Mouse (Mus musculus) heart, embryonic 10.5 days (tissue): ENCODE data around the gene Tns1. TPM values are rescaled to one million over a fixed set of nuclear protein-coding genes. Genes with fewer than 3 reads are reported as not detected.

Experiments
- DNase-seq: peaks from one replicate; pipeline ENCODE4 v3.0.0-alpha.2; 2017; ENCODE audit warnings: low spot score
- H3K27ac ChIP-seq: fragments of 300-500 bp; sonication (generic); 2 replicates; pipeline ENCODE4 v1.5.1; 2016; ENCODE audit warnings: mild to moderate bottlenecking
- H3K27me3 ChIP-seq: fragments of 300-500 bp; sonication (generic); 2 replicates; pipeline ENCODE4 v1.6.1; 2016; ENCODE audit warnings: mild to moderate bottlenecking; ENCODE audit not compliant: poor library complexity, insufficient read depth, severe bottlenecking
- H3K36me3 ChIP-seq: fragments of 300-500 bp; sonication (generic); 2 replicates; pipeline ENCODE4 v1.6.1; 2016; ENCODE audit warnings: mild to moderate bottlenecking, moderate library complexity
- H3K4me1 ChIP-seq: fragments of 300-500 bp; sonication (generic); 2 replicates; pipeline ENCODE4 v1.6.1; 2016; ENCODE audit warnings: mild to moderate bottlenecking
- H3K4me3 ChIP-seq: fragments of 300-500 bp; sonication (generic); 2 replicates; pipeline ENCODE4 v1.5.1; 2016; ENCODE audit warnings: mild to moderate bottlenecking, moderate library complexity
- H3K9me3 ChIP-seq: fragments of 300-500 bp; sonication (generic); 2 replicates; pipeline ENCODE4 v1.6.1; 2016; ENCODE audit warnings: mild to moderate bottlenecking, moderate library complexity
- WGBS: fragments of 180-500 bp; shearing (Covaris S2); methylation state at CpG from one replicate; pipeline ENCODE4 v1.1.7; 2016; 5-methylcytosine and 5-hydroxymethylcytosine counted together
- polyA plus RNA-seq: library from polyadenylated mRNA; unstranded; fragments of >200 nt; fragmentation: Nextera tagmentation; extraction: Ambion mirVana; gene quantifications from 2 replicates; pipeline ENCODE4 v1.2.1, GENCODE M21; 2016

Tns1 gene
- polyA plus RNA-seq, 1 experiment from 2014 or later: 49.8 TPM

DNA sequence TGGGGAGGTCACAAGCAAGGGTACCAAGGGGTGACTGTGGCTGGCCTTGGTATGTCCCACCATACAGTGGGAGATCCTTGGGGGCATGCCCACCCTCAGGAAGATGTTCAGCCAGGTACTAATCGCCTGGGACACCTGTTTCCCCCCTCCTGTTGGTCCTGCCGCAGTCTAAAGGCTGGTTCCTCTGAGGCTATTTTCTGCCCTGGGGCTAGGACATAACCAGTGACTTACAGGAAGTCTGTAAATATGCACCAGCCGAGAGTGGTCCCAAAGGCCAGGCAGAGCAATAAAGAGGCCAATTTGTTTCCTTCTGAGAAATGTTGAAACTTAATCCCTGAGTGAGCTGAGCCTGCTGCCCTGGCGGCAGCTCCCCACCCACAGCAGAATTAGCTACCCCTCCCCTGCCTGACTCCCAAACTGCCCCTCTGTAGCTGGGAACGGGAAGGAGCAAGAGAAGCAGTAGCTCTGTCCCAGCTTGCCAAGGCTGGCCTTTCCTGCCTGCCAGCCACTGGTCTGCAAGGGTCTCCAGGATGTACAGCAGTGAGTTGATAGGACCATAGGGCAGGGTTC, 154.0 kb downstream of the Tns1 start:
- Histone ChIP-seq H3K4me3 (no peak overlapping the region), H3K27me3 (no peaks in the 10 kb centered on the region), H3K36me3 (peaks cover 21% of the 10 kb centered on the region), H3K4me1 (peaks cover 89% of the 10 kb centered on the region), H3K9me3 (no peaks in the 10 kb centered on the region), H3K27ac (peak overlapping the region; percentile 72)
- DNase-seq: no peak
- WGBS: 18% methylated on average over 5 of the region's 5 CpGs

DNA sequence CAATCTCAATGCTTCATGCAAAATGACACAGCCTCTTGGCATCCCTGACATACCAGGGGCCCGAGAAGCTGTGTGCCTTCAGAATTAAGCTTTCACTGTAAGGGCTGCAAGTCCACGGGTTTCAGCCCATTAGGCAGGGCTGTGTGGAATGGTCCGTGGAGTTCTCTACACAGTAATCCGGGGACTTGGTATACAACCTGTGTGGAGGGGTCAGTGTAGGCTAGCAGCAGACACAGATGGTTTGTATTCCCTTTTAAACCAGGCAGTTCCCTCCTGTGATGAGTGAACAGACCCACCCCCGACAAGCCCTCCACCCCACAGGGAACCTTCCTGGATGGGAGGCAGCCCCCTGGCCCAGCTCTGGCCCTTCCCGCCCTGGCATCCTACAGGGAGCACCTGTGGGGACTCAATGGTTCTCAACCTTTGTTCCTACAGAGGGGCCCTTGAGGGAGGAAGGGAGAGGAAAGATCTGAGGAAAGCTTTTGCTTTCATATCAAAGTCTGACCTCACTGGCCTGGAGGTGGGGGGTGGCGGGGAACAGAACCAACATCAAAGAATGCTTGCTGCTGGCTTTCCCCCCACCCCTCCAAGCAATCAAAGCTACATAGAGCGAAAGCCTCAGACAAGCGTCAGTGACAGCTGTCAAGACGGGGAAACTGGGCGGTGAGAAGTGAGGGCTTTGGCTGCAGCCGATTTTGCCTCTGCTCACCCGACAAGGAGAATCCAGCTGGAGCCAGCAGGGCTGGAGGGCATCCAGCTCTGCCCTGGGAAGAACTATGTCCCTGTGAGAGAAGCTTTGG, 155.3 kb downstream of the Tns1 start:
- Histone ChIP-seq H3K36me3 (peaks cover 15% of the 10 kb centered on the region; the same call in 1 of the 2 replicates), H3K9me3 (no peaks in the 10 kb centered on the region), H3K27ac (peak overlapping the region; percentile 78), H3K4me3 (peak overlapping the region; percentile 20; the same call in 1 of the 2 replicates), H3K4me1 (peaks cover 84% of the 10 kb centered on the region), H3K27me3 (no peaks in the 10 kb centered on the region)
- peak; percentile 90 for DNase-seq
- WGBS: 10% methylated on average over 13 of the region's 13 CpGs

DNA sequence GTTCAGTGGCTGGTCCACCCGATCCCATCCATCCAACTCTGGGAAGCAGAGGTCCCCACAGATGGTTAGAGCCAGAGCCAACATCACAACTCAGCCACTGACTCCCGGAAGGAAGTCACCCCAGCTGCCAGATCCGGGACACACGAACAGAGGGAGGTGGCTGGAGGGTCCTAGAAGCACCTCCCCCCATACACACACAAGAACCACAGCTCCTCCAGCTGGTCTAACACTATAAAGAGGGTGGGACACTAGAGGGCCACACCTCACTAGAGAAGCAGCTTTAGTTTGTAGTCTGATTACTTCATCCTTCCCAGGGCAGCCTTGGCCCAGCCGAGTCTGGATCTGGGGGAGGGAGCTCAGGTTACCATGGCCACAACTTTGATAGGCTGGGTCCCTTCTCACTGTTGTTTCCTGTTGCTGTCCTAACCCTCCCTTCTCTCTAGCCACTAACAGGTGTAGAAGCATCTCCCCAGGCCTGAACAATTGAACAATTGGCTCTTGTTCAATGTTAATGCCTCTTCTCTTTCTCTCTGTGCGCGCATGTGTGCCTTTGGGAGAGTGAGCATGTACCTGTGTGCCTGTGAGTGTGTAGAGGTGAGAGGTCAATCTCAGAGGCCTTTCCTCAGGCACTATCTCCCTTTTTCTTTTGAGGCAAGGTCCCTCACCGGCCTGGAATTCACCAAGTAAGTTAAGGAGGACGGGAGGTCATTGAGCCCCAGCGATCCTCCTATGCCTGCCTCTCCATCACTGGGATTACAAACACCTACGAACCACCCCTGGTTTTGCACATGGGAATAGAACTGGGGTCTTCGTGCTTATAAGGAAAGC, 157.6 kb downstream of the Tns1 start:
- Histone ChIP-seq H3K4me1 (peaks cover 84% of the 10 kb centered on the region), H3K4me3 (no peak overlapping the region), H3K9me3 (no peaks in the 10 kb centered on the region), H3K36me3 (peaks cover 4% of the 10 kb centered on the region; the same call in 1 of the 2 replicates), H3K27me3 (no peaks in the 10 kb centered on the region), H3K27ac (peak overlapping the region; percentile 78)
- 58% methylated on average over 12 of the region's 12 CpGs for WGBS
- DNase-seq: no peak

DNA sequence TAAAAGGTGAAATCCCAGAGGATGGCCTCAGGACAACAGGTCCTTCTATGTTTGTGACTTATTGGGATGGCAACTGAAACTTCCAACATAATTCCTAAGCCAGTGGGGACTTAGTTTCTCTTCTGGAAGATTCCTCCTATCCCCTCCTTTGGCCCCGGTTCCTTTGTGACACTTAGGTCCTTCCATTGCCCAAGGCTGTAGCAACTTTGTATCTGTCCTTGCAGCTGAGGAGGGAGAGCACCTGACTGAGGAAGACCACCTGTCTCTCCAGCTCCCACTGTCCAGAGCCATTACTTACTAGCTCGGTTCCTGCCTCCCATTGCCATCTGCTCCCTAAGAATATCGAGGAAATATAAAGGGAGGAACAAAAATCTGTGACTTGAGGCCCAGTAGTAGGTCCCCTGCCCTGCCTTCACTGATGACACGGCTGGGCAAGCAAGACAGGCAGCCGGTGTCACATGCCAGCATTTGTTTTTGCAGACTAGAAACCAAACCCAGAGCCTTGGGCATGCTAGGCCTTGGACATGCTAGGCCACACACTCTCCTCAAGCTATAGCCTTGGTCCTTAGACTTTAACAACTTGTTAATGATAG, 160.0 kb downstream of the Tns1 start:
- no peak for DNase-seq
- no peaks in the 10 kb centered on the region; the same call in 1 of the 2 replicates for H3K36me3 ChIP-seq
- H3K4me3 ChIP-seq: no peak overlapping the region
- no peaks in the 10 kb centered on the region for H3K27me3 ChIP-seq
- H3K4me1 ChIP-seq: peaks cover 92% of the 10 kb centered on the region
- 80% methylated on average over 5 of the region's 5 CpGs for WGBS
- H3K27ac ChIP-seq: peak overlapping the region; percentile 87
- H3K9me3 ChIP-seq: no peaks in the 10 kb centered on the region

DNA sequence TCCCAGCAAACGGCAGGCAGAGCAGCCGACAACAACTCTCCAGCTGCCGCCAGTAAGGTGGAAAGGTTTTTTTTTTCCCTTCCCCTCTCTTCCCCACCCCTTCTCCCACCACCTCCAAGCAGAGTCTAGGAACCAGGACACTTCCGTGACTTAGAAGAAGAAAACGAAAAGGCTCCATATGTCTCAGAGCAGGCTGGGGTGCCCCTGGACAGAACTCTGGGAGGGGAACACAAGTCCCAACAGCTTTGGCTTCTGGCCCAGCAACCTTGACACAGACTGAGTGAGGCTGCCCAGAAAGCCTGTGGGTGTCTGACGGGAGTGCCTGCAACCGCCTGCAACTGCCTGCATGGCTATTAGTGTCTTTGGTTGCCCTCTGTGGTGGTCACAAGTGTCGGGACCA, 160.6 kb downstream of the Tns1 start:
- Histone ChIP-seq H3K36me3 (no peaks in the 10 kb centered on the region; the same call in 1 of the 2 replicates), H3K4me3 (peak overlapping the region; percentile 56; the same call in 1 of the 2 replicates), H3K4me1 (peaks cover 92% of the 10 kb centered on the region), H3K27me3 (no peaks in the 10 kb centered on the region), H3K27ac (peak overlapping the region; percentile 87), H3K9me3 (no peaks in the 10 kb centered on the region)
- DNase-seq: no peak
- WGBS: 20% methylated on average over 8 of the region's 8 CpGs

DNA sequence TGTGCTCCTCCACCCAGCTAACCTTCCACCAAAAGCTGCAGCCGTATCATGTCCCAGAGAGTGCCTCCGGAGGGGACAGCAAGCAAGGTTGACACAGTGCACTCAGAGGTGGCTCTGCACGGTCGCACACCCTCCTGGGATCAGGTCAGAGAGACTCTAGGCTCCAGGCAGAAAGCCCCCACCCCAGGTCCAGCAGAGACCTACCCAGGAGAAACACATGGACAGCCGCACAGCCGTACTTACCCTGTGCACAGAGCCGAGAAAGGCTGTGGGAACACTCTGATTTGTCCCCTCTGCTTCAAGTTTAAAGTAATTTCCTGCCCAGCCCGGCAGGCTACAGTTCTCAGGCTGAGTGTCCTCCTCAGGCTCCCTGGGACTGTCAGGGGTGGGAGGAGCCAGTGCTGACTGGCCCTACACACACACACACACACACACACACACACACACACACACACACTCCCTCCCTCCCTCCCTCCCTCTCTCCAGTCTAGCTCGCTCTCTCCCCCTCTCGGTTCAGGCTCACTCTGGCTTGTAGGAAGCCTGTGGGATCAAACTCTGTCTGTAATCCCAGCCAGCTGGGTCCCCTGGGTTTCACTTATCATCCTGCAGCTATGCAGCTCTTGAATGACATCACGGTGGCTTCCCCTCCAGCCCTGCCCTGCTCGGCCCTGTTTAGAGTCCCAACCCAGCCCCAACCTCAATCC, 161.4 kb downstream of the Tns1 start:
- Histone ChIP-seq H3K27me3 (no peaks in the 10 kb centered on the region), H3K27ac (peak overlapping the region; percentile 87), H3K4me3 (peak overlapping the region; percentile 56), H3K4me1 (peaks cover 92% of the 10 kb centered on the region), H3K9me3 (no peaks in the 10 kb centered on the region), H3K36me3 (no peaks in the 10 kb centered on the region)
- WGBS: 4% methylated on average over 12 of the region's 12 CpGs
- peak; percentile 95 for DNase-seq

DNA sequence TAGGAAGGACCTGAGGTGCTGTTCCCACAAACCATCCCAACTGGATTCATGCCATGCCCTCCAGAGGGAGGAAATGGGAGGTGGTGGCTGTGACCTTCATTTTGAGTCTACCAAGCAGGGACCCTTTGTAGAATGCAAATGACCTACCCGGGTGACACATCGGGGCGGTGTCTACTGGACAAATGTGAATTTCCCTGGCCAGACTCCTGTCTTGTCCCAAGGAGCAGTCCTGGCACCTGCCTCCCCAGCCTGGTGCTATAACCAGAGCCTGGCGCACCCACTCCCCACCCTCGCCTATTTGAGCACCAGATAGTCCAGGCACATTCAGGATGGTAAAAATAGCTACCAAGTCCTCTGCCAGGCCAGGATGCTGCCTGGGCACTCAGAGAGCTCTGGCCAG, 162.2 kb downstream of the Tns1 start:
- H3K4me3 ChIP-seq: peak overlapping the region; percentile 56

DNA sequence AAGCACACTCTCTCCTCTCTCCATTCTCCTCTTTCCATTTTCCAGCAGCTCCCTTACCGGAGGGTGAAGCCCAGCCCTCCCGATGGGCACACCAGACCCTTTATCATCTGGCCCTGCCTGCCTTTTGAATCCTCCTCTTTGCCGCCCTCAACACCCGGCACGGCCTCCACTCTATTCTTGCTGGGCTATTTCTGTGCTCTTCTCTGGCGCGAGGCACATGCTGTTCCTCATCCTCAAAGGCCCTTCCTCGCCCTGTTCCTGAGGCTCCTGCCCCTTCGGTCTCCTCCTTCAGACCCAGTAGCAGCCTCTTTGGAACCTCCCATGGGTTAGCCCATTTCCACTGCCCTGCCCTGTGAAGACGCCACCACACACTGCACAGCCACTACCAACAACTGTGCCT, 164.5 kb downstream of the Tns1 start:
- peak overlapping the region; percentile 19; the same call in 1 of the 2 replicates for H3K4me3 ChIP-seq
- H3K27me3 ChIP-seq: no peaks in the 10 kb centered on the region
- no peak for DNase-seq
- peak overlapping the region; percentile 73; the same call in 1 of the 2 replicates for H3K27ac ChIP-seq
- peaks cover 100% of the 10 kb centered on the region for H3K4me1 ChIP-seq
- H3K9me3 ChIP-seq: no peaks in the 10 kb centered on the region
- no peaks in the 10 kb centered on the region for H3K36me3 ChIP-seq
- WGBS: 61% methylated on average over 10 of the region's 10 CpGs

More for the DNA sequence above, 162.2 kb downstream of the Tns1 start:
- Histone ChIP-seq H3K27me3 (no peaks in the 10 kb centered on the region), H3K36me3 (no peaks in the 10 kb centered on the region), H3K27ac (peak overlapping the region; percentile 87), H3K9me3 (no peaks in the 10 kb centered on the region), H3K4me1 (peaks cover 92% of the 10 kb centered on the region)
- 67% methylated on average over 5 of the region's 5 CpGs for WGBS
- DNase-seq: no peak

DNA sequence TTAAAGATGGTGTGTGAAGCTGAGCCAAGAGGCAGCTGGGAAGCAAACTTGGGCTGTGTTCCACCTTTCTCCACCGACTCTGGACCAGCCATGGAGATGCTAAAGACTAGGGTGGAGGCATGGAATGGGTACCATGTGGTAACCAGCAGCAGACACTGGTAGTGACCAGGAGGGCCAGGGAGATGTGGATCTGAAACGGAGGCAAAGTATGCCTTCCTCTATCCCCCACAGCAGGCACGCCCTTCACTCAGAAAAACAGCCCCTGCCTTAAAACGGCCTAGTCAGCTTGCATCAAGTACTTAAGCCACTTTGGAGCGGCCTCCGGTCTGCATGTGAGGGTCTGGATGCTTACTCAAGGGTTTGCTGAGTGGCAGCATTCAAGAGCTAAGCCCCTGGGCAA, 164.9 kb downstream of the Tns1 start:
- 65% methylated on average over 6 of the region's 6 CpGs for WGBS
- no peaks in the 10 kb centered on the region for H3K9me3 ChIP-seq
- H3K36me3 ChIP-seq: no peaks in the 10 kb centered on the region
- H3K27me3 ChIP-seq: no peaks in the 10 kb centered on the region
- DNase-seq: no peak
- no peak overlapping the region for H3K4me3 ChIP-seq
- peak overlapping the region; percentile 73; the same call in 1 of the 2 replicates for H3K27ac ChIP-seq
- peaks cover 100% of the 10 kb centered on the region for H3K4me1 ChIP-seq

DNA sequence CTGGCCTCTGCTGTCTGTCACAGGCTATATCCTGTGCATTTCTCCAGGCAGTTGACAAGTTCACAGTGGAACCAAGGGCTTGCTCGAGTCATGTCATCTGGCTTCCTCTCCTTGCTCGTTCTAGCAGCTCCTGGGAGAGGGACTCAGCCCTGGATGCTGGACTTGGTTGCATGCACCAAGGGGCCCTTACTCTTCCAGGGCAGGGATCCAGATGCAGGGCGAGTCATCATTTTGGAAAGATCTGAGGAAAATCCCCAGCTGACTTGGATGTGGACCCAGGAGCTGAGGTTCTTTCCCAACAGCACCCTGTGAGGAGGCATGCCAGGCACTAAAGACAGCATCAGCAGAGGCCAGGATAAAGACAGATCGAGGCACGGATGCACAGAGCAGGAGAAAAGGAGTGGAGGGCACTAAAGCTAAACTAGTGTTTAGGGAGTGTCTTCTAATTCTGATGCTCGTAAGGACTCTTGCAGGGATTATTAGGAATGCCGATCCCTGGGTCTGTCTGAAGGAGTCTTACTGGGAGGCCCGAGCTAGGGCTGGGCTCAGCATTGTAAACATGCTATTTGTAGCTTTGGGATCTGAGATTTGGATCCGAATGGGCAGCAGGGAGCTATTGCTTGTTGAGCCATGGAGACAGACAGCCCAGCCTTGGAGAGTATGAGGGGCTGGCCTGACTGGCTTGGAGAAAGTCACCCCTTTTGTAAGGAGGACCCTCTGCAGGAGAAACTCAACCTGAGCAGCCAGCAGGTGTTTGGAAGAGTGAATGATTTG, 165.9 kb downstream of the Tns1 start:
- peaks cover 8% of the 10 kb centered on the region for H3K36me3 ChIP-seq
- peaks cover 99% of the 10 kb centered on the region for H3K4me1 ChIP-seq
- no peaks in the 10 kb centered on the region for H3K9me3 ChIP-seq
- H3K4me3 ChIP-seq: no peak overlapping the region
- H3K27ac ChIP-seq: peak overlapping the region; percentile 73
- WGBS: 40% methylated on average over 9 of the region's 9 CpGs
- peaks cover 7% of the 10 kb centered on the region for H3K27me3 ChIP-seq
- DNase-seq: no peak

DNA sequence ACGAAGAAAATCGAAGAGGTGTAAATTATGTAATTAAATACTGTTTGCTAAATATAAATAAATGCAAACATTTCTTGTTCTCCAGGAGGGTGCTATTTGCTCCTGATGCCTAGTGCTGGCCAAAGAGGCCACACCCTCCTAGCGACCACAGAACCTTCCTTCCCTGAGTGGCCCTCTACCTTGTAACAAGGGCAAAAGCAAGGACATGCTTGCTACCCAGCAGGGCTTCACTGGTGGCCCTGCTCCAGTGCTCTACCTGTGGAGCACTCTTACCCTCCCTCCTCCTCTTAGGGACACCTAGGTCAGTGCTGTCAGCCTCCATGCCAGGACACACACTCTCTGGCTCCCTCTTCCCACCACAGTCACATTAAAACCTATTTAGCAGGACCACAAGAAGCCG, 166.8 kb downstream of the Tns1 start:
- Histone ChIP-seq H3K27ac (peak overlapping the region; percentile 73; the same call in 1 of the 2 replicates), H3K4me1 (peaks cover 99% of the 10 kb centered on the region), H3K4me3 (no peak overlapping the region), H3K36me3 (peaks cover 18% of the 10 kb centered on the region), H3K9me3 (no peaks in the 10 kb centered on the region), H3K27me3 (peaks cover 16% of the 10 kb centered on the region)
- no peak for DNase-seq
- 72% methylated on average over 4 of the region's 4 CpGs for WGBS
